Mouse (Mus musculus): ENCODE measurements around the gene Car6.

Gene Car6

GRCm38 (mm10) chr4:150201232-150201631 is at the start of gene Car6:
TSS of gene Car6 (minus strand) at chr4:150201332.
- DNase-seq (ENCODE audit: low spot score): no peak

- no peak for DNase-seq (ENCODE audit: low spot score)
Observed at GRCm38 (mm10) chr4:150249731-150250270, 48.7 kb upstream of the Car6 start.

GRCm38 (mm10) chr4:150248917-150249316 is 47.8 kb upstream of the Car6 start:
- no peak for DNase-seq (ENCODE audit: low spot score)

DNA sequence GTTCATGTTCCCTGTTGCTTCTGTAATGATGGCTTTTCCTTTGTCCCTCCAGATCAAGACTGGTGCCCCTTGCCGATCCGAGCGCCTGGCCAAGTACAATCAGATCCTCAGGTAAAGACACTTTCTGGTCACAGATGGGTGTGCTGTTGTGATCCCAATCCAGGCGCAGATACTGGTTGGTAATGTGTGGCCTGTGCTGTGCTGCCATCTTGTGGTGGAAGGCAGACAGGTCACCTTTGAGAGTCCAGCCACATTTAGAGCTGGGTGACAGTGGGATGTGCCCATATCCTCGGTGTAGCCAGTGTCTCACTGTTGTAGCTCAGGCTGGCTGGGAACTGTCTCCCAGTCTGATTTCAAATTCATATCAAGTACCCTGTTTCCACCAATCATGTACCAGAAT is 46.9 kb upstream of the Car6 start:
- peak; percentile 79 for DNase-seq (ENCODE audit: low spot score)

- DNase-seq (ENCODE audit: low spot score): no peak
Observed at GRCm38 (mm10) chr4:150245876-150246275, 44.7 kb upstream of the Car6 start.

DNA sequence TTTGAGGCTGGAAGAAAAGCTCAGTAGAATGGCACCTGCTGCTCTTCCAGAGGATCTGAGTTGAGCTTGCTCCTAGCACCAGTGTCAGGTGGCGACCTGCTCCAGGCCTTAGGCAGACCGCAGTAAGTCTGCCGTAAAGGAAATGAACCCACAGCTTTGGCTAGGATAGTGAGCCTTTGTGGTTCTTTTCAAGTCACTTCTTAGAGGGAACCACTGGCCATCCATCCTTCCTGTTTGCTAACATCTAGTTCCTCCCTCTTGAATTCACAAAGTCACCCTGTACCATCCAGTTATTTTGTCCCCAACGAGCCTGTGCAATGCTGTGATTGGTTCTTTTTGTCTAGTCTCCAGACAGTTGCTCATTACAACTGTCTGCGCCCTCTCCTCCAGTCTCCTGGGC is 41.6 kb upstream of the Car6 start:
- no peak for DNase-seq (ENCODE audit: low spot score)

DNA sequence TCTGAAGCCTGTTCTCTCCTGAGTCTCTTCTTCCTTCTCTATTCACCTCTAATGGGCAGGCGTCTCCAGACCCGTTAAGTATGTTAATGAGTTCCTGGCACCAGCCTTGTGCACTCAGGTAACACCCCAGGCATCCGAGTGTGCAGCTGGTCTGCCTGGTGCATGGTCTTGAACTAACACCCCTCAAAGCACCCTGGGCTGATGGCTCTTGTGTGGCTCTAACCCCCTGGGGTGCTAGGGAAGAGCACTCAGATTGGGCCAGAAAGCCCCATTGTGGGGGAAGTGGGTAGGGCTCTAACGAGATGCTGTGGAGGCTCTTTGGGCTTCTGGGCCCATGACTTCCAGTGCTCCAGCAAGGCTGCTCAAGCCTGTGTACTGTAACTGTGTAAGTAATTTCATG is 40.6 kb upstream of the Car6 start:
- no peak for DNase-seq (ENCODE audit: low spot score)

GRCm38 (mm10) chr4:150240381-150240886 is 39.3 kb upstream of the Car6 start:
- no peak for DNase-seq (ENCODE audit: low spot score)

DNA sequence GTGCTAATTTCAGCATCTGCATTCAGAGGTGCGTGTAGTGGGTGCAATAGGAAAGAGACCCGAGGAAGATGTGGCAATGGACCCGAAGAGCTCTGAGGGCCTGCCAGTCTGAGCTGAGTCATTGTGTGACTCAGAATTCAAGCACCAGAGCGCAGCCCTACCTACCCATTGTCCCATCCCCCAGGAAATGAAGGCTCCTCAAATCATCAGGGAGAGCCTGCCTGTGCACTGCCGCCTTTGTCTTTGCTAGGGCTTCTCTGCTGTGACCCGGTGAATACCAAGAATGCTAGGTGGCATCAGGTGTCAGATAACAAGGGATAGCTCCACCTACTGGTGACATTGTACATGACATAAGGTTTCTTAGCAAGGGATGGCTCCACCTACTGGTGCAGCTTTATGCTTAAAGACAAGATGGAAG is 38.8 kb upstream of the Car6 start:
- peak; percentile 89 for DNase-seq (ENCODE audit: low spot score)

GRCm38 (mm10) chr4:150239503-150239902 is 38.4 kb upstream of the Car6 start:
- DNase-seq (ENCODE audit: low spot score): no peak

DNA sequence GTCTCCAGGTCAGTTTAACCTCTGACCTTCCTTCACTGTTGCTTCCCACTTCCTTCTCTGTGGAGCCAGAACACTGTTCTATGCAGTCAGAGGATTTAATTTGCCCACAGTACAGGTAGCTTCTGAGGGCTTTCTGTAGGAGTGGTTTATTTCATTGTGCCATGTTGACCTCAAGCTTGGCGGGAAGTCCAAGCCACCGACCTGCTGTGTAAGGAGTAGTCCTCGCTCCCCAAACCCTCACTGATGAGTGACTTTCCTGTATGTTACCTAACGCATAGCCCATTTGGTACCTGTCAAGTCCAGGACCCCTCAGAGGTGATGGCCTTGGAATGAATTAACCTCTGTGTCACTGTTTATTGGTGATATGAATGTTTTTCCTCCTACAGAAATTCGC is 38.0 kb upstream of the Car6 start:
- DNase-seq (ENCODE audit: low spot score): no peak

DNA sequence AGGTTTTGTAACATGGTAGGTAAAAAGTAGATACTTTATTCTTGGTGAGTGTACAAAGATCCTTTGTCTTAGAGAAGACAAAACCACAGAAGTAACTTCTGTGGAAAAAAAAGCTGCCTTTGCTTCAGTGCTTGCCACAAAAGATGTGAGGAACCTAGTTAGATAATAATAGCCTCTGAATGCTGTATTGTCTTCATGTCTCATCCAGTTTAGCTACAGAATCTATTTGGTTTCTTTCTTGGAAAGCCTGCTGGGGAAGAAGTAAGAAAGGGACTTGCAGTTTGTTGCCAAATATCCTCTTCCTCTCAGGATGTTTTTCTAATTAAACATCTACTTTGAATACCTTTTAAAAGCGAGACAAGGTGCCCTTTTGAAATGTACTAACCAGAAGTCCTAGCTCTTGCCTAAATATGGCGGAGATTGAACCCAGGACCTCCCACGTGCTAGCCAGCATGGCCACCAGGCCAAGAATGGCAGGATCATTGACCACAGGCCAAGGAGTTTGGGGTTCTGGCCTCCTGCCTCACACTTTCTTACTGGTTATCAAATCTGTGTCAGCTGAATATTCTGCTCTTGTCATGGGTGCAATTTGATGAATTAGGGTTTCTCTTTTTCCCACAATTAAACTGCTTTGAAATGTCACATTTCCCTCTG is 37.4 kb upstream of the Car6 start:
- DNase-seq (ENCODE audit: low spot score): no peak

GRCm38 (mm10) chr4:150237636-150238361 is 36.7 kb upstream of the Car6 start:
- DNase-seq (ENCODE audit: low spot score): no peak

GRCm38 (mm10) chr4:150236521-150237481 is 35.7 kb upstream of the Car6 start, which contains the start of gene Eno1:
TSS of gene Eno1 (plus strand) at chr4:150236721.
- DNase-seq (ENCODE audit: low spot score): peak; percentile 97

GRCm38 (mm10) chr4:150236031-150236430 is 34.9 kb upstream of the Car6 start:
- no peak for DNase-seq (ENCODE audit: low spot score)

DNA sequence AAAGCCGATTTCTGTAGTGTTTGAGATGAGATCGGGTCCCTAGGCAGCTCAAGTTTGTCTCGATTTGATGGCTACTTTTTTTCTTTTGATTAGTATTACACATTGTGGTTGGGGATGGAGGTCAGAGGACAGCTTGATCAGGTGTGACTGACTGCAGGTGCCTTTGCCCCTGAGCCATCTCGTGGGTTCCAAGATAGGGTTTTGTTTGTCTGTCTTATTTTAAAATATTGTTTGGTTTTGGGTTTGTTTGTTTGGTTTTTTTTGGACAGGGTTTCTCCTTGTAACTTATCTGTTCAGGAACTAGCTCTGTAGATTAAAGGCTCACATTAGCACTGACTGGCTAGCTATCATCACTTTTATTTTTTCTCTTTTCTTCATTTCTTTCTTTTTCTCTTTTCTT is 34.5 kb upstream of the Car6 start:
- no peak for DNase-seq (ENCODE audit: low spot score)

DNA sequence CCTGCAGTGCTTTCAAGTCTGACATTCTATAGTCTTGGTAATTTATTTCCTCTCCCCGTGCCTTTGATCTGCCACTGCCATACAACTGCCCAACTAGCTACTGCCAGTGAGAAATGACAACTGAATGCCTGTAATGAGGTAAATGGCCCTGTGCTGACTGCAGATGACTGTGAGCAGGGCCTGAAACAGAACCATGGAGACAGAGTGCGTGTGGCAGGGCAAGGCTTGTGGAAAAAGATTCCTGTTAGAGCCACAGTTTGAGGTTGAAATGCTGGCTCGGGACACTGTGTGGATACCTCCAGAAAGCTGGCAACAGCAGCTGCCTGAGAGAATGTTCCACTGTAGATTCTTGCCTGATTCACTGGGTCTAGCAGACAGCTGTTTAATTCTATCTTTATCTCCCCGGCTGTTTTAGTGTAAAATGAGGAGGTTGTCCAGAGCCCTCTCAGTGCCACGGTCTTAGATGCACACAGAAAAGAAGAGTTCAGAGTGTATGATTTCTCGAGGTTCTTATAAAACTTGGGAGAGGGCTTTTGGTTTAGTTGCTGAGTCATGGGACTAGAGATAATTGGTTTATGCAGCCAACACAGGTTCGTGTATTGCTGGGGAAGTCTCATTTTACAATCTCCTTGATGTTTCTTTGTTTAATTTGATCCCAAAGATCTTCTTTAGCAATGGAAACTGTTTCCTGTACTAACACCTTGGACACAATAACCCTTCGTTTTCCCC is 33.6 kb upstream of the Car6 start:
- no peak for DNase-seq (ENCODE audit: low spot score)

DNA sequence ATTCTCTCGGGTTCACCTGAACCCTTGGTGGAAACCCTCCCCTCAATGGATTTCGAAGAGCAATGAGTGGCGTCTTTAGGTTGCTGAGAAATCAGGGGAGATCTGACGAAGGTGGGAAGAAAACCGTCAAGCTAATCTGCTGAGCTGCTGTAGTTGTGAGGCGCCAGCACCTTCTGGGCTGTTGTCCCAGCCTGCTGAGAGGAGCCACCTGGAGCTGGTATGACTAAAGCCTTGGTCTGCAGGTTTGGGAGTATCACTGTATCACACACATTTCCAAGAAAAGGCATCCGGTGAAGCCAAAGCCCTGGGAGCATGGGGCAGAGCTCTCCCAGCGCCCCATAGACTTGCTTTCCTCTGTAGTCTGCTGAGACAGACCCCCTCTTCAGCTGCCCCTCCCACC is 30.7 kb upstream of the Car6 start:
- DNase-seq (ENCODE audit: low spot score): no peak

DNA sequence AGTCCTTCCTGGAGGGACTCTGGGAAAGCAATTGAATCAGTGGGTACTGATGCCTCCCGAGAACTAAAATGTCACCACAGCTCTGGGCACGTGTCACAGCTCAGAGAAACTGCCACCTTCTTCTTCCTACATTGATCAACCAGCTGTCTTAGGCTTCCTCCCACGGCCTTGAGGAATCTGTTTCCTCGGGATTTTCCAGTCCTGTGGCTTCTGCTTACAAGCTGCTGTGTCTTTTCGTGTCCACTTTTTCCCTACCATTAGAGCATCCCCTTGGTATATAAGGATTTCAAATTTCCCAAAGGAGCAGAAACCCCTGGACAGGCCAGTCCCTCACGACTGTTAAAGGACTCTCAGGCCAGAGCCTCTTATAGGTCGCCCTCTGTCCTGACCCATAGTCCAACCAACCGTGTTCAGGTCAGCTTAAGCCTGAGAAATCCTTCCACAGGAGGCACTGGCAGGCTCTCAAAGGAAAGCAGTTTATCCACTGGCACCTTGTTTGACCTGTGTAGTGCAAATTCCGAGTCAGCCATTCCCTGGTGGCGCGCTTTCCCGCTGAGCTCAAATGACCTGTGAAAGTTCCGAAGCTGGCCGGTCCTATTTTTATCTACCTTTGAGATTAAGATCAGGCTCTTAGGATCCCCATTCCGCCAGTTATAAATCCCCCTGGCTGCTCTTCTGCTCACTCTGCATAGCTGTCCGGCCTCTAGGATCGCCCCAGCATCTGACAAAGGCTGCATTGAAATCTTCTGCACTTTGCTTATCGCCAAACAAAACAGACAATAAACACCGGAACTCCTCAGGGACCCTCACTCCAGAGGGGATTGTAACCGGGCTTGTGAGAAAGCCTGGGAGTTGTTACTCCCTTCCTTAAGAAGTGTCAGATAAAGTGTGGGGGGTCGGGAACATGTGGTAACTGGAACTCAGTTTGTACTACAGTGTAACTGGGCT is 29.6 kb upstream of the Car6 start:
- DNase-seq (ENCODE audit: low spot score): peak; percentile 59

DNA sequence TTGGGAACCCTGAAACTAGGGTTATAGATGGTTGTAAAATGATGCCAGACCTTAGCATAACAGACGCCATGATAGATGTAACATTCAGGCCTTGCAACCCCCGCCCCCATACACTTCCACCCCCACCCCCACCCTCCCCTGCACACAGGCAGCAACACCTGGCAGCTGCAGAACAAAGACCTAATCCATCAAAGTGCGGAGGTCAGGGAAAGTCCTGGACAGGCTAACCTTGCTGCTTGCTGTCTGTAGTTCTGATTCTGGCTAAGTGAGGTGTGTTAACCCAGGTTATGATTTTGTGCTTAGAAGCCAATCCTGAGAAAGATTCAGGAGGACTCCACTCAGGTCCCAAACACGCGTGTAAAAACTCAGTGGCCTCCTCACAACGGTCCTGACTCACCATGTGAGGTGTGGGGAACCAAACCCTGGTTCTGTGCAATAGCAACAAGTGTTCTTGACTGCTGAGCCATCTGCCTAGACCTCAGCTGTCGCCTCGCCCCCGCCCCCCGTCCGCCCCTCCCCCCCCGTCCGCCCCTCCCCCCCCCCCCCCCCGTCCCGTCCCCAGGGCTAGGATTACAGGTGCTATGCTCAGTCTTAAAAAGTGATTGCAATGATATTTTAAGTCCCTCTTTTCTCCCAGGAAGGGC is 28.7 kb upstream of the Car6 start:
- DNase-seq (ENCODE audit: low spot score): no peak

All from layer of hippocampus, adult 11-12 months (tissue).